Mouse (Mus musculus): ENCODE measurements around the gene Coro1b.

DNA sequence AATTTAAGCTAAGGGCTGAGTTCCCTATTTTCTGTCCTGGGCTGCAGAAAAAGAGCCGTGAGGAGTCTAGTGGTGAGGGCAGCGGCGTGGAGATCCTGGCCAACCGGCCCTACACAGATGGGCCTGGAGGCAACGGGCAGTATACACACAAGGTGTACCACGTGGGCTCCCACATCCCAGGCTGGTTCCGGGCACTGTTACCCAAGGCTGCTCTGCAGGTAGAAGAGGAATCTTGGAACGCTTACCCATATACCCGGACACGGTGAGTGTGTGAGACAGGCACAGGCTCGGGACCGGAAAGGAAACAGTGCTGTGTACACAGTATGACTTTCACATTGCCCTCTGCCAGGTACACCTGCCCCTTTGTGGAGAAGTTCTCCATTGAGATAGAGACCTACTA, 45.8 kb upstream of the Coro1b start:
- TF ChIP-seq CTCF (IDR thresholded peaks at IDR 0.05; ENCODE audit: low read depth, low read length): no peak
- TF ChIP-seq POLR2A (IDR thresholded peaks at IDR 0.05; ENCODE audit: extremely low read depth, insufficient read depth, low read length): no peak
